Mouse (Mus musculus) urinary bladder, postnatal 36 days (tissue): Measurements from ENCODE around the gene Col4a1.

Source experiments
- DNase-seq, 2 experiments: peaks; one replicate each; pipeline ENCODE4 v3.0.0; 2022; ENCODE audit warnings: low spot score in 2 of 2, mixed read lengths in 1 of 2

Col4a1 gene

DNA sequence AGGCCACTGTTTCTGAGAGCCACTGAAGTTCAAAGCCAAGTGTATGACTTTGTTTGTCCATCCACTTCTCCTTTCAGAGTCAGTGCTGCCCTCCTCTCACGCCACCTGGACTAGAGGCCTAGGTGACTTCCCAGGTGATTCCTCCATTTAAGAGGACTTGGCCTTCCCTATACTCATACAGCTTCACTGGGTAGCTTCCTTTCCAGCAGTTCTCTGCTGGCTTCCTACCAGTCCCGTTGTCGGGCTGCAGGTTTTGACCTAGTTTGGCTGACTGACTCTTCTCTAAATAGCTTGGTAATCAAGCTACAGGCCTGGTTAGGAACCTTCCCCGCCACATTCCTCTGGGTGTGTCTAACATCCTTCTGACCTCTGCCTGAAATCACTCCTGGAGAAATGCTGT lies 18.9 kb upstream of the Col4a1 start:
- no peak for DNase-seq

DNA sequence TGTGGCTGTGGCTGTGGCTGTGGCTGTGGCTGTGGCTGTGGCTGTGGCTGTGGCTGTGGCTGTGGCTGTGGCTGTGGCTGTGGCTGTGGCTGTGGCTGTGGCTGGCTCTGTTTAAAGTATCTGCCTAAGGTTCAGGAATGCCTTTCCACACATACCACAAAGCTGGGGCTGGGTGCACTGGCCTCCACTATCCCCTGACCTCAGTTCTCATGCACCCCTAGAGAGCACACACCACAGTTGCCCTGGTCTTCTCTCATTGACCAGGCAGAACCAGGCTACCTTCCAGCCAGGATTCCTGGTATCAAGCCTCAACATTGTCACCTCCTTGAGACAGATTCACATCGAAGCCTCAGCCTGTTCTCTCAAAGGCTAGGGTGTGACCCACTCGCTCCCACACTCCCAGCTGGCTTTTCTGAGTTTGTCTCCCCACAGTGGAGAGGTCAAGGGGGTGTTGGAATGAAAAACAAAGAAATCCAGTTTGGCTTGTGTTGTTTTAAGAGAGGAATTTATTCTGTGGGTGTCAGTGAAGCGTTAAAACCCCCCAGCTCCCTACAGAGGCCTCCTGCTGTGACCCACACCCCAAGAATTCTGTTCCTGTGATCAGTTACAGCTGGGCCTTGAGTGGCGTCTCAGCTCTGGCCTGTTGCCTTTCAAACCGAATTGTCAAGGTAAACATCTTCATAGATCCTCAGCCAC lies 15.2 kb upstream of the Col4a1 start:
- no peak for DNase-seq

DNA sequence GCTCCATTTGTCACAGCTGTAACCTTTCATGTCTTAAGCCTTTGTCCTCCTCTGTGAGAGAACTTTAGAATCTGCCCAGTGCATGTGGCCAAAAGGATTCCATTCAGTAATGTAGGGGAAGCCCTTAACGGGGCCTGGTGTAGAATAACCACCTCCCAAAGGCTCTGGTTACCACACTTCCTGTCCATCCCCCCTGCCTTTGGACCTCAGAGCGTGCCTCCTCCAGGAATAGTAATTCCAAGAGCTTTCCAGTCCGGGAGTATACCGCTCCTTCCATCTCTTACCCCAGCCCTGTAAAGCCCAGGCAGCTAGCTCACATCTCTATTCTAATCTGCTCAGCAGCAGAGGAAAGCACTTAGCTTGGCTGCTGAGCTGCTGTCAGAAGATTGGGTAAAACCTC lies 14.7 kb upstream of the Col4a1 start:
- no peak for DNase-seq

DNA sequence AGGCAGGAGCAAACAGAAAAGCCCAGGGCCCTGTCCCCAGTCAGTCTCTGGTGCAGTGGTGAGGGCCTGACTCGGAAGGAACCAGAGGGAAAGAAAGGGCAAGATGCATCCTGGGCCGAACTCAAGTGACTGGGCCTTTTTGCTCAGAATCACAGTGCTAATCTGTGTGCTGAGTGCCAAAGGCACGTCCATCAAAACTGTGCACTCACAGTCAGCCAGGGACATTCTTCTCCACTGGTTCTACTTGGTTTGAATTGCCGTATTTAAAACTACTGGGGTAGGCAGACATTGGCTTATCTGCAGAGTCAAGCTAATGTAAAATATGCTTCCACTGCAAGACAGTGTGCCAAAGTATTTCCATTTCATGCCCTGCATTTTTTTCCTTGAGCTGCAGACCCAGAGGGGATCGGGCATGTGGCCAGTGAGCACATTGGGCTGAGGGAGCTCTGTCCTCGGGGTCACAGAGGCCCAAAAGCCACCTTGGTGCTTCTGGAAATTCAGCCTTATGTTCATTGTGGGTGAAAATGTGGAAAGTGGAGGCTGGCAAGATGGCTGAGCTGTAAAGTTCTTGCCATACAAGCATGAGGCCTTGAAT lies 12.3 kb upstream of the Col4a1 start:
- no peak for DNase-seq

DNA sequence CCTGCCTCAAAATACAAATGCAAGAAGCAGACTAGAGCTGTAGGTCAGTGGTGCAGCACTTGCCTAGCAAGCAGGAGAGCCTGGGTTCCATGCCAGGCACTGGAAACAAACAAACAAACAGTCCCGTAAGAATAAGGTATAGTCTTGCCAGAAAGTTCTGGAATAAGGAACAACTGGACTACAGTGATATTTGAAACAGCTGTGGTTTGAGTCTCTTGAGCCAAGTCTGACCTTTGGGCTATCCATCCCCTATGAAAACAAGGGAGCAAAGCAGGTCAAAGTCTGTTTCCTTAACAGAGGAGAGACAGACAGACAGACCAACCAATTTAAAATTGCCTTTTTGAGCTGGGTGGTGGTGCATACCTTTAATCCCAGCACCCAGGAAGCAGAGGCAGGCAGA lies 11.1 kb upstream of the Col4a1 start:
- DNase-seq: no peak

DNA sequence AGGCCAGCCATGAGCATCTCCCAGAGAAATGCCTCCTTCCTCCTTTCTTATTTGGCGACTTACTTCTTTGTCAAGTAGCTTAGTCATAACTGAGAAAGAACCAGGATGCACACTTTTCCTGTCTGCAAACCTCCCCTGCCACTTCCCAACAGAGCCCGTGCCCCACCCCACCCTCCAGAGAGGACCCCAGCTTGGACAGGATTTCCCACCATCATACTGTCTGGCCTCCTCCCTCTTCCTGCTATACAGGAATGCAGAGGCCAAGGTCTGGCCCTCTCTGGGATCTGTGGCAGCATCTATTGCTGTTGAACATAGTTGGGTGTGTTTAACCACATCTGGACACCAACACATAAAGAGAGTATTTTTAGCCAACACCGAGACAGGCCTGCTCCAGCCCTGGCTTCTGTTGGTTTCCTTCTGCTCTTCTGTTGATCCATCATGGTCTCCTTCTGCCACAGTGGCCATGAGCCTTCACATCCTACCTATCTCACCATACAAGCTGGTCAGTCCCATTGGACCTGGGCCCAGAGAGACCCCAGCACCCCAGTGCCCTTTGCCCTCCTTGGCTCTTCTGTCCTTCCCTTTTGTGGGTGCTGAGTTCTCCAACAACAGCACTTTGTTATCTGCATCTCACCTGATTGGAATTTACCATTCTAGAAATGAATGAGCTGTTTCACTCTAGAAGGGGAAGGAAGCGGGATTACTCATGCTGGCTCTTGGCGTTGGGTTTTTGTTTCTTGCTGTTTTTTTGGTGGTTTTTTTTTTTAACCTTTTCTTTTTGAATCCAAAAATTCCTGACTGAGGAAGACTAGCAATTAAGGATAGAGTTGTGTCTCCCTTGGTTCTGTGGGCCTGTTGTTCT lies 10.3 kb upstream of the Col4a1 start:
- no peak for DNase-seq

DNA sequence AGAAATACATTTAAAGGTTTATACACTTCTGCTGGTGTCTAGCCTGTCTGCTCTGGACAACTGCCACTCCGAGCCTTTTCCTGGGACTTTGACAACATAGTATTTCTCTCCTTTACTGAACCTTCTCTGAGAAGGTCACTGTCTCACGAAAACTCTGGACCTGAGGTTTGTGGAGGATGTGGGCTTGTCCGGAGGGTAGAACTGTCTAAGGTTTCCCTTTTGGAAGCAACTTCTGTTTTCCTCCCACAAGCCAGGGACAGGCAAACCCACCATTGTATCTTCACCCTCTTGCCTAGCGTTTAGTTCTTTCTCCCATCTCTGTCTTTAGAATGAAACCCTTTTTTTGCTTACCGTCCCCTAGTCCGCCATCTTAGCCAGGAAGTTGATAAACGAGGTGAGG lies 9.2 kb upstream of the Col4a1 start:
- no peak for DNase-seq

DNA sequence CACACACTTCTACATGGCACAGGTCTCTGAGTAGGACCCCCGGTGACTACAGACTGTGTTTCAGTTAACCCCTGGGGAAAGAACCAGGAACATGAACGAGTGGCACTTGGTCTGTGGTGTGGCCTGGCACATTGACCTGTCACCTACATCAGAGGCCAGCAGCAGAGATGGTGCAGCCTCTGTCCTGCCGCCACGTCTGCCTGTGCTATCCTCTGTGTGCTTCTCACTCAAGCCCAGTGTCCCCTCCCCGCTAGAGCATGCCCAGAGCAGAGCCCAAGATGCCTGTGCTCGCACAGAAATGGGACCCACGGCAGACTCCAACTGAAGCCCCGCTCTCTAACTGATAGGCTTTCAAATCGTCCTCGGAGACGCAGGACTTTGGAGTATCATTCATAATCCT lies 6.8 kb upstream of the Col4a1 start:
- DNase-seq: no peak

DNA sequence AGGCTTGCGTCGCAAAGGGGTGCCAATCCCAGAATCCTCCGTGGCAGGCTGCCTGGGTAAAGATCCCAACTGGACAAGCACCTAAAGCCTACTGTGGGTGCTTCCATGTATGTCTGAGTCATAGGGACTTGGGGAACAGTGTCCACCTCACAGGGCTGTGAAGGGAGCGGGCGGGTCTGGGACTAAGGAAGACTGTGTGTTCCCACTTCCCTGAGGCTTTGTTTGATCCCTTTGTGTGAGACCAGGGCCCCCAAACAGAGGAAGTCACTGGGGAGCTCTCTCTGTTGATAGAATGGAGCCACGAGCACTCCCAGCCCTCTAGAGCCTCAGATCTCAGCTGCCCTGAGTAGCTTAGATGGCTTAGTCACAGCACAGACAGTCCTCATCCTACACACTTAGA lies 3.5 kb upstream of the Col4a1 start:
- no peak for DNase-seq

DNA sequence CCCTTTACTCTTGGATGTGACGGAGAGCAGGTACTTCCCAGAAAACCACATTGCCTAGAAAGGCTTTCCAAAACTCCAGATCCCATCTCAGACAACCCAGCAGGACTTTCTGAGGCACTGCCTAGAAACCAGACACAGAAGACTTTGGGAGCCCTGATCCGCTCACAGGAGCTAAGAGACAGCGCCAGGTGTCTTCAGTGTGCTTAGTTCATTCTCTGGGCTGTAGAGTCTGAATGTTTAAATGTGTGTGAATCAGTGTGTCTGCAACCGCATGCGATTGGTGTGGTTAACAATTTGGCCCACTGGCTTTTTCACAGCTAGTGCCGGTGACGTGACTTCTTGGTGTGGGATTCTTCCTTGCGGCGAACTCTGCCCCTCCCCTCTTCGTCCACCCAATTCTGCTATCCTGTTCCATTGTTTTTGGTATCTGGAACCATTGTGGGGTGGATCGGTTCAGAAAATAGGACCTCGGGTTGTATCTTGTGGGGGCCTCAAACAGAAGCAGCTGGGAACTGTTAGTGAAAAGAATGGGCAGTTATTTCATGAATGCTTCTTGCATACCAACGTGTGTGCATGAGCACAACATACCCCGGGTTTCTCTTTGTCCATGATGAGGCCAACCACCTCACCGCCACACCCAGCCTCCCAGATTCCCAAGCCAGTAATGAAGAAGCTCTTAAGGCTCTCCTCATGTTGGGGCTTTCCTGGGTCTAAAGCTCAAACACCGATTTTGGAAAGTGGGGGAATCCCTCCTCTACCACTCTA lies 2.7 kb upstream of the Col4a1 start:
- no peak for DNase-seq

DNA sequence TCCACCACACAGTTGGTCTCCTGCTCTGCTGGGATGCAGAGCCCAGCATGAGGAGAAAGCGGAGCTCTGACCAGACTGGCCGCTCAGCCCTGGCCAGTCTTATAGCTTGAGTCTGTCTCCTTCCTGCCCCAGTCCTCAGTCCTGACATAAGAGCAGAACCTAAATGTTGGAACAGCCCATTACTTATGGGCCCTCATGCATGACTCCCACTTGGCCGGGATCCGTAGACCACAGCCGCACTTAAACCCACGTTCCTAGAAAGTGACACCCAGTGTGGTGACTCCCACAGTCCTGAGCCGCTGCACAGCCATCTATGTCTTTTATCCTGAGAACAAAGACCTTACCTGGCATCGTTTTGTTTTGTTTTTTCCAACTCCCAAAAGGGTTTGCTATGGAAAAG lies 2.0 kb upstream of the Col4a1 start:
- no peak for DNase-seq

DNA sequence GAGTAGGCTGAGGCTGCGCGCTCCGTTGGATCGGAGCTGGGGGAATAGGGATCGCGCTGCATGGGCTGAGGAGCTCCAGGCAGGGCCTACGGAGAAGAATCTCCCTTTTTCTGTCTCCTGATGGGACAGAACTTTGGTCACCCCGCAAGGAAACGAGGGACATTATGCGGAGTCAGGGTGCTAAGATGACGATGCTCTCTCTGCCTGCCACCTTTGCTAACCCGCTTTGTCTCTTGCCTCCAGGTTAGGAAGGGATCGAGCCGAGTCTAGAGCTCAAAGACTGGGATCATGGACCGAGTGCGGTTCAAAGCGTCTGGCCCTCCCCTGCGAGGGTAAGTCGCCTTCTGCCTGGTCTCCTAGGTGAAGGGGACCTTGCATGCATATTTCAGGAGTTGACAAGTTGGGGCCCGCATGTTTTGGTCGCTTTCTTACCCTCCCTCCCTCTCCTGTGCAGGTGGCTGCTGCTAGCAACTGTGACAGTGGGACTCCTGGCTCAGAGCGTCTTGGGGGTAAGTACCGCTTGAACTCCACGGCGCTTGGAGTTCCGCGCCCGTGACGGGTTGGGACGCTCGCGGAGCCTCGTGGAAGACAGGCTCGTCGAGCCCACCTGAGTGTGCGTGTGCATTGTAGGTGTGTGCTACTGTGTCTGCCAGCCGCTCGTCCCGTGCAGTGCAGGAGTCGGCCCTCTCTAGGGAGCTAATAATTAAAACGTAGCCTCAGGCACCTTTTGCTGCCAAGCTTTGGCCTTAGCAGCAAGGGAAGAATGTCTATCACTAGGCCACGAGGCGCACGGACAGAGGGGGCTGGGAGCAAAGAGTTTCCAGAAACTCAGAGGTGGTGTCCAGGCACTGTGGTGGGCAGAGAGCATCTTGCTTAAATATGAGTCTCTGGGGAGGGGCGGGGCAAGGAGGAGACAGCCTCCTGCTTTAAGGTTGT lies 818 bp upstream of the Col4a1 start:
- DNase-seq: no peak

DNA sequence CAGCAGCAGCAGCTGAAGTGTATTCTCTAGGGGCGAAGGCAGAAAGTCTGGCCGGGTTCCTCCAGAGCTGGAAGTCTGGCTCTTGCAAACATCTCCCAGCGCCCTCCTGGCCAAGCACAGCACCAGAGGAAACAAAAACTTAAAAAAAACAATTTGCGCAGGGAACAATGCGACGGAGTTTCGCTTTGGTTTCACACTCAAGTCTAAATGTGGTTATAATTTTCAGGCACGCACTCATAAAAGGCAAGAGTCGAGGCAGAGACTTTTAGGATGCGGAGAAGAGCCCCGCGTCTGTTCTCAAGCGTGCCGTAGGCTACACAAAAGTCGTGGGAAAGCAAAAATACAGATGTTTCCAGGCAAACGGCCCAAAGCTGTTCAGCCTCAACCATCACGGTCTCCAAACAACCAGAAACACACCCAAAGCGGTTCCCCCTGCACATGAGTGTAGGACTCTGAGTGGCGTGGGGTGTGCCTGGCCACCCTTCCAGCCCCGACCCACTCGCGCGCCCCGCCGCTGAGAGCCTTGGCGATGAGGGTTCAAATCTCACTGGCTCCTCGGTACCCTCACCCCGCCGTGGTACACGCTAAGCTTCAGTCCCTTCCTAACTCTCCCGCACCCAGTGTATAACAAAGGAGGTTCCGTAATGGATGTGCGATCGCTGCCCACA lies 811 bp downstream of the Col4a1 start:
- peak; percentile 20 to 69 for DNase-seq

DNA sequence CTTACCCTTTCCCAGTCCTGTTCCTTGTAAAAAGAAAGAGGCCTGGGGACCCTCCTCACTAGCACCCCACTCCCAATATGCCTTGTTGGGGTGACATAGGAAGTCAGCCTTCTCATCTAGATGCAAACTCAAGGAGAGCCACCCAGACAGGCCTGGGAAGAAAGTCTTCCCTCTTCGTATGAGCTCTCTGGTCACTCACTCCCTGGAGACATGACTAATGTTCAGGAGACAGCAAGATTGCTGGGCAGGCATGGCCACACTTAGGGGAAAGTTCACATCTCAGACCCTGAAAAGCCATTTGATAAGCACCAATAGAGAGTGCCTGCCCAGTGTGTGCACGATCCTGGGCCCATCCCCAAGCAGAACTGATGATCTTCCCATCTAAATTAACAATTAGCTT lies 2.6 kb downstream of the Col4a1 start:
- DNase-seq: no peak

DNA sequence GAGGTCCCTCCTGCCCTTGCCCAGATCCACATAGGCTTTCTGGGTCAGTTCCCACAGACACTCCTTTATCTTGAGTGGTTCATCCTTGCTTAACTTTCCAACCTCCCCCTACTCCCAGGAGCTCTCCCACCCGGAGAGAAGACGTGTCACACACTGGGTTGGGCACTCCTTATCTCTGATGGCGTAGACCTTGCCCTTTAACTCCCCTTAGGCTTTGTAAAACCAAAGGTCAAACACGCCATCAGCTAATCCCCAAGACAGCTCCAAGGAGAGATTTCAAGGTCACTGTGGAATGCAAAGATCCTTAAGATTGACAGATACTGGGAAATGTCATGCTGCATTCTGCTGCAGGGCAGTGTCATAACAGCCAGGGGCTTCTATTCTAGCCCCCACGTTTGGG lies 3.4 kb downstream of the Col4a1 start:
- no peak for DNase-seq

DNA sequence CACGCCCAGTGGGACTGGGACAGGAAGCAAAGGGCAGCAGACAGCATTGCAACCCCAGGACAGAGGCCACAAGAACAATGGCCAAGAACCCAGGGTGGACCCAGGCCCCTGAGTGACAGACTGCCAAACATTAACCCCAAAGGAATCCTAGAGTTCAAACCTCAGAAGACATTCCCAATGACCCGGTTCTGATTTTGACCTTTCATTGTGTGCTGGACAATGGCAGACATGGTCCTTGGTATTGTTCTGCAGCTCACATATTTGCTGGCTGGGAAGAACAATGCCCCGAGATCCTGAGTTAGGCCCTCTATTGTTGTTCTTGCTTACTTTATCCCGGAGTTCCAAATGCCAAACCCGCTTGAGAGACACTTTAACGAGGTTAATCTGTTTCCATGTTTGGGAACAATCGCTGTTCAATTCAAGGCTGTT lies 4.0 kb downstream of the Col4a1 start:
- no peak for DNase-seq

DNA sequence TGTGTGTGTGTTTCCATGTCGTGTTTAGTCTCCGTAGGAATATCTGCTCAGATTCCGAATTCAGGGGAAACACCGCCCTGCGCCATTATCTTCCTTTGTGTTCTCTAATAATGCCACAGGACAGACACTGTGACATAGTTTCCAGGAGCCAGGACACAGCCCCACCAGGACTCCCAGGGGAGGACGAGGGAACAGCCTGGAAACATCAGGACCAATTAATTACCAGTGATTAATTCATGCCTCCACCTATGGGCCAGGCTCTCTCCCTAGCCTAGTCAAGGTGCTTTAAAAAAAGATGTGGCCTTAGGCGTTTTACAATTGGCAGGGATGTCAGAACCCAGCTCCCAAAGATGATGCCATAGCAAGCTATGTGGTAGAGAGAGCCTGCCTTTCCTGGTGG lies 5.2 kb downstream of the Col4a1 start:
- no peak for DNase-seq

DNA sequence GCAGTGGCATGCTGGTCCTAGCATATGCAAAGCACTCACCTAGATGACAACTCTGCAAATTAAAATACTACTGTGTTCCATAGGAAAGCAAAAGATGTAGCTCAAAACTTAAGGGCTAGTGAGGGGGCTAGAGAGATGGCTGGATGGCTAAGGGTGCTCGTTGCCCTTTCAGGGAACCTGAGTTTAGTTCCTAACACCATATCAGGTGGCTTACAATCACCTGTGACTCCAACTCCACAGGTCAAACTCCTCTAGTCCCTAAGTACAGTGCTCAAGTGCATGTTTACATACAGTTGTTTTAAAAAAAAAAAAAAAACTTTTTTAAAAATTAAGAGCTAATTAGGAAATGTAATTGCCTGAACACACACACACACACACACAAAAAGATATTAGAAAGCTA lies 7.1 kb downstream of the Col4a1 start:
- no peak for DNase-seq

DNA sequence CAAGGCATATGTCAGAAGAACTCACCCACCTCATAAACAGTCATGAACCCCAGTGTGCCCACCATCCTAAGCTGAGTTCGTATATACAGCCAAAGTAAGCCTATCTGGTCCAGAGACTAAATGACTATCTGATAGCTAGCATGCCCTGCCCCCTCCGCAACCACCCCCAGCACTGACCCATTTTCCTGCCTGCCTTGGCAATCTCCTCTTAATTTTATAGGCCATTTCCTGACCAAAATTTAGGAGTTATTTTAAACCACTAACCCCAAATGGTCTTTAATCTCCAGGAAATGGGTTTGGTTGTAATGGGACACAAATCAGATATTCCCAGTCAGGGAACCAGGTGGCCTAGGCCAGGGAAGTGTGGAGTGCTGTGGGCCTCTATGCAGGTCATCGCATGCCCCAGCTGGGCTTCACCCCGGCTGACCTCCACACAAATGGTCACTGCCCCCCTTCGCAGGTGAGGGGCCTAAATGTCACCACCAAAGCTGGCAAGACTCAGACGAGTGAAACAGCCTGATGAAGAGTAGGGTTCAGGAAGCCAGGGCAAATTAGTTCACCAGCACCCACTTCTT lies 8.5 kb downstream of the Col4a1 start:
- DNase-seq: no peak

DNA sequence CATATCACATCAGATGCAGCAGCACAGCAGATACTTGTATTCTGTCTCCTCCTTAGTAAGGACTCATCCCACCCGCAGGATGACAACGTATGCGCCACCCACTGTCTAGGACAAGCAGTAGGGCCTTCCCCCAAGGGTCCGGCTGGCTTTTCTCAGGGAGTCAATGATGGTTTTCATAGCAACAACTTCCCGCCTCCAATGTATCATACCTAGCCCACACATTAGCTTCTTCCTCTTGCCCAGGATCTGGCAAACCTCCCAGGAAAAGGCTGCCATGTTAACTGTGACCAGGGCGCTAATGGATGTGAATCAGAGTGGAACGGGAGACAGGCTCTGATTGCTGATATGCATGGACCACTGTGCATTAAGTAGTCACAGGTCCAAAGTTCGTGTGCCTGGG lies 12.2 kb downstream of the Col4a1 start:
- no peak for DNase-seq
